Mouse (Mus musculus) thymus, postnatal 14 days (tissue): ENCODE measurements at regions not wholly inside any gene's neighbourhood (a gene's known extent, or its start where the extent isn't known, plus 50 kb on each side); places are given as distances from the start of the nearest gene placed in this dataset.

Experiments used
- DNase-seq: peaks from one replicate; pipeline ENCODE4 v3.0.0; 2021

DNA sequence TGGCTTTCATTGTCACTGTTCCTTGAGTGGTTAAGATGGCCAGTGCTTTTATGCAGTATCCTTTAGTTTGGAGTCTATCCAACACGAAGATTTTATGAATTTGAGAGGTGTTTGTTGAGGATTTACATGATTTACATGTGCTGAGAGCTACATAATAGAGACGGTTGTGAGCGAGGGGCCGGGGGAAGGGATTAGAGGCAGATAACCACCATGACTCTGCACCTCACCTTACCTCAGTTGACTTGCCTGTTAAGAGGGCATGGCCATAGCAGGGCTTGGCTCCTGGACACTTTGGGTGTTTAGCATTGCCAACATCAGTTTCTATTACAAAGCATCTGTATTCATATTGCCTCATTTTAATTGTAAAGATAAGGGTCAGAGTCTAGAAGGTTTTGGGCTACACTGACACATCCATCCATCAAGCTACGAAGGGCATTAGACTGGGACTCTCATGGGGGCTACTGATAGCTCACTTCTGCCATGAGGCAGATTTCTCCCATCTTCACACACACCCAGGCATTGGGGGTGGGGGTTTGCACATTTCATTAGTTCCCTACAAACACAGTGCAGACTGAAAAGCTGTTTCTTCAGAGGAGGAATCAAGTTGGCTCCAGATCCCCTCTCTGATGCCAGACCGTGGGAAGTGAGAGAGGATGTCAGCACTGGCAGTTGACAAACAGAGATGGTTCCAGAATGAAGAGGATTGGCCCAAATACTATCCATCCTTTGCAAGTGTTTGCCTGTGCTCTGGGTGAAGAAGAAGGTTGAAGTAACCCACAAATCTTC lies 139.9 kb downstream of the Gm11011 start:
- no peak for DNase-seq

DNA sequence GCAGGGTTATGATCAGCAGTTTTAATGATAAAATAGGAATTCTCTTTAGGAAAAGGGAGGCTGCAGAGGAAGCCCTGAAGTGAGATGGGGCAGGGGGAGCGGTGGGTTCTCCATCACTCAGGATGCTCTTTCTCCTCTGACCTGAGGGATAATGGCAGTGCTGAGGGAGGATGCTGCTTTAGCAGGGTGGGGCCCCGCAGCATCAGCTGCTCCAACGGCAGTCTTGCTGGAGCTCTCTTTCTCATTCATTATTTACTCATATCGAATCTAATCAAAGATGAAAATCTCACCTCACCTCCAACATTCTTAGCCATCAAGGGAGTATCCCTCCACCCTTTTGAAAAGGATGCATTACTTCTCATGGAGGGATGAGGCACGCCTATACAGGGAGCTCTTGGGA lies 141.7 kb downstream of the Gm11011 start:
- DNase-seq, result no peak

DNA sequence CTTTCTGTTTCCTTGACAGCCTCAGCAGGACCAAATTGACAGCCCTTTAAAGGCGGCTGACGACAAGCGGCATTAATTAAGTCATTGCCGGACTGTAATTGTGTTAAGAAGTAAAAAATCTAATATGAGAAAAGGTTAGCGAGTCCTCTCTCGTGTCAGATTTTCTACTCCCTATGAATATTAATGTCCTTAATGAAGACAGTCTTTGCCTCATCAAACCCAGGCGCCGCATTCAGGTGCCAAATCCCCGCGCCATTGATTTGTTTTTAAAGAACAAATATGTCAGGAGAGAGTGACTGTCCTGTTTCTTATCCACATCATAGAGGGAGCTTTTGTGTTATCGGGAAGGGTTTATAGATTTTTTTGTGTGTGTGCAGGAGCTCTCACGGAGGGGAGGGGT lies 142.2 kb downstream of the Gm11011 start:
- no peak for DNase-seq

DNA sequence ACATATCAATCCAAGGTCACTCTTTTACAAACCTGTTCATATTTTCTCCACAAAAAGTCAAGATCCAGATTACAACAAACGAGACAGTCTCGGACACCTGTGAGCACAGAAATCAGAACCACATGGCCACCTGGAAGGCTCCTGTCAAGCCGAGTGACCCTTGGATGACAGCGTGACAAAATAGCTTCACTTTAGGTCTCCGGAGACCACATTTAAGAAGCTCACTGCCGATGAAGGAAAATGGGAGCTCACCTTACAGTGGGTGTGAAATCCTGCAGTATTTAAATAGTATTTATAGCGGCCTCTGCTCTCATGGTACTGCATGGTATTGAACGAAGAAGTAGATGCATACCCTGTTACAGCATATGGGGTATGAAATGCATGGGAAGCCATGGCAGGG lies 144.3 kb downstream of the Gm11011 start:
- no peak for DNase-seq

DNA sequence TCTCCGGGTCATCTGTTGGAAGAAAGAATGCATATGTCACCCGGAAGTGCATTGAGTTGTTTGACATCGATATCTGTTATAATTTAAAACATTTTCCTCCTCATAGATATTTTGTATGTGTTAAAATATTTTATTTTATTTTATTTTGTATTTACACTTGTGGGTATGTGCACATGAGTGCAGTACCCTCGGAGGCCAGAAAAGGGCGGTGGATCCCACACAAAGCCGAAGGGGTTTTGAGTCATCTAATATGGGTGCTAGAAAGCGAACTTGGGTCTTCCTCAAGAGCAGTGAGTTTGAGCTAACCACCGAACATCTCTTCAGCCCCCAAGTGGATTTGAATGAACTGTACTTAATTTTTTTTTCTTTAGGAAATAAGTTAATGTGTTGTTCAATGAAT lies 156.0 kb downstream of the Gm11011 start:
- no peak for DNase-seq

DNA sequence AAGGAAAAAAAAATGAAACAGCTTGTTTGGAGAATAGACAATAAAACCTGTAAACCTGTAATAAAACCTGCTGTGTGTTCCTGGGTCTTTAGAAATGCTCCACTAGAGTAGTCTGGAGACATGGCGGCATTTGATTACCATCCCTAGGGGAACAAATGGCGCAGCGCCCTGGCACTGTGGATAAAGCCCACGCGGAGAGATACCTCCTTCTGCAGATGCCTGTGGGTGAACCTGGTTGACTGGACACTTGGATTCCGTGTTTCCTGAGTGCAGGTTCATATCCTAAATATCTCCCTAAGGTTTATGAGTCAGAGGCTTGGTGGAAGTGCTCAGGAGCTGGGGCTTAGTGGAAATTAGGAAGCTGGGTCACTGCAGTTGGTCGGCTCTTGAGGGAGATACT lies 158.1 kb downstream of the Gm11011 start:
- no peak for DNase-seq

DNA sequence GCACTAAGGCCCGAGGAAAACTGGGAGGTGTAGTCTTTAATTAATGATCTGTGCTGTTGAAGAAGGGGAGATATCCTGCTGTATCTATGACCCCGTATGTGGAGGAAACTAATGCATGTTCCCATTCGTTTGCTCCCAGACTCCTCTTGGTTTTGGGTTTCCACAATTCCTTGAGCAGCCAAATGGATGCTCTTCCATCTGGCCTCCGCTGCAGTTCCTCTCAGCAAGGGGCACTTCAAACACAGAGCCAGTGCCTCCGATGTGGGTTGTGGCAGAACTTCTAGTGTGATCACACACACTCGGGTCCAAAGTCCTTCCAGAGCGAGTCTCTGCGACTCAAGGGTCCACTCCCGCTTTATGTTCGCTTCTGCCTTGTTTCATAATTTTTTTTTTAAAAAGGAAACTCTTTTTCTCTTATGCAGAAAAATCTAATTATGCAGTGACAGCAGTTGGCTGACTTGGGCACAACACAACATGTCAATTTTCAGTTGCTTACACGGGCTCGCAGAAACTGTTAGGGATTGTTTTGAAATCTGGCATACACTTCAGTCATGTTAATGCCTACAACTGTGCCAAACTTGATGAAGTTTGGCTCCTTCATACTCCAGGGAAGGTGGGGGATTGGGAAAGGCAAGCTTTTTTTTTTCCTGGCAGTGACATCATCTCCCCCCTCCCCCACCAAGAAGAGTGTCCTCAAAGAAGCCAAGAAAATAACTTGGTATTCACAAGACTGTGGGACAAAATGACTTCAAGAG lies 163.2 kb downstream of the Gm11011 start:
- no peak for DNase-seq

DNA sequence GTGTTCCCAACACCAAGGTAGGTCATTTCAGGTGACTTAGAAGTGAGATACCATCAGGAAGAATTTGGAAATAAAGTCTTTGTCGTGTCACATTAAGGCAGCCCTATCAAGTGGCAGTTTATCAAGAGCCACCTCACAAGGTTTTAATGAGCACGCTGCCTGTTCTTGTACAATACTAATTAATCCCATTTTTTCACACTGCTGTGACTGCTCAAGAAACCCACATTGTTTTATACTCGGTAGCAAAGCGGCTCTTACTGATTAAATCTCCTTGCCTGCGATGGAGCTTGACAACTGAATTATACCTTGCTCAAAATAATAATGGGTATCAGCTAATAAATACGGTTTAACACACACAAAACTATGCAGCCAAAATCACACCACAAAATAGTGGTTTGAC lies 175.2 kb downstream of the Gm11011 start:
- no peak for DNase-seq

DNA sequence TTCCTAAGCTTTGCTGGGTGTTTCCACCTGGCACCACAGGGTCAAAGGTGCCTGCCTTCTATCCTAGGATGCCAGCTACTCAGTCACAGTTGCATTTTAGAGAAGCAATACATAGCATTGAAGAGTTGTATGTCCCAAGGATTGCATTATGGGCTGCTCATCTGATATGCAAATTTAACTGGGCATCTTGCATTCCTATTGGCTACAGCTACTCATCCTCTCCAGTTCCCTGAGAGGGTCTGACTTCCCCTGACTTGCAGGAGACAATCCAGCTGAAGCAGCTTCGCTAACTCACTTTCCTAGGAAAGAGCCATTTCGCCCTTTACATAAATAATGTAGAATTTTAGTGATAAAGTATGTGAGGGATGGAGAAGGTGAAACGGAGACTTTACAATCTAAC lies 177.5 kb downstream of the Gm11011 start:
- DNase-seq, result no peak

DNA sequence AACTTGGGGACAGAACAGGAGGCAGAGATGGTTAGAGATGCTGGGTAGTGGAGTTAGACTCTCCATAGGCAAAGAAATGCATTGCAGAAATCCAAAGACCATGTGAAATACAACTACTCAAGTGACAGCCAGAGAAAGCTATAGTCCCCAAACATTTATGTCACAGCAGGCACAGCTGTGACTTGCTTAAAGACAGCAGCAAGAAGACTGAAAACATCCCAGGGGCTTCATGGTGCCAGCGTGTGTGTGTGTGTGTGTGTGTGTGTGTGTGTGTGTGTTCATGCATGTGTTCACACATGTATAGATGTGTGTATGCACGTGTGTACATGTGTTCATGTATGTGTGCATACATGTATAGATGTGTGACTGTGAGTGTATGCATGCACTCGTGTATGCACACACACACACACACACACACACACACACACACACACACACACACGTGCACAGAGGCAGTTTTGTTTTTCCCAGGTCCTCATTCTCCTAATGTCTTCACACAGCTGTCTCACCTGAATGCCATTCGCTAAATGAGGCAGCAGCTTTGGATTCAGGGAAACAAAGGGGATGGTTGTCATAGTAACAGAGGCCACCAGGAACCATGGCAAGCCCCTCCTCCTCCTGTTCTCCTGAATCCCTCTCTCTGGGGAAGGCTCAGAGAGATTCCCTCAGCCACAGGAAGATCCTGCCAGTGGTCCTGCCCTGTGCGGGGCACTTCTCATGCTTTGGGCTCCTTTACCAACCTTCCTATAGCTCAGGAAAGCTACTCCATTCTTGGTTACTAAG lies 182.4 kb downstream of the Gm11011 start:
- no peak for DNase-seq

DNA sequence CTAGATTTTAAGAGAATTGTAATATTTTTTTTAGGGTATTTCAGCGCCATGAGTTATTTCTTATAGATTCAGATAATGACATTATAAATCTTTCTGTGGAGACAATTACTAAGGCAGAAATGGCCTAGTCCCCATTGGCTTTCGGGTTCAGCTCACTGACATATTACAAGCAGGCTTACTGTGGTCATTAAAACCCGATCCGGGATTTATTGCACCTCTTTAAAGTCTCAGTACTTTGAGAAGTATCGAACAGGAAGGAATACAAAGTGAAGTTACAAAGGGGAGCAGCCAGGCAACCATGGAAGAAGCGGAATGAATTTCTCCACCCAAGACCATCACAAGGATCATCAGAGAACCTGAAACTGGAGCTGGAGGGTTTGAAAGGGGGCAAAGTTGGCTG lies 189.8 kb downstream of the Gm11011 start:
- no peak for DNase-seq

DNA sequence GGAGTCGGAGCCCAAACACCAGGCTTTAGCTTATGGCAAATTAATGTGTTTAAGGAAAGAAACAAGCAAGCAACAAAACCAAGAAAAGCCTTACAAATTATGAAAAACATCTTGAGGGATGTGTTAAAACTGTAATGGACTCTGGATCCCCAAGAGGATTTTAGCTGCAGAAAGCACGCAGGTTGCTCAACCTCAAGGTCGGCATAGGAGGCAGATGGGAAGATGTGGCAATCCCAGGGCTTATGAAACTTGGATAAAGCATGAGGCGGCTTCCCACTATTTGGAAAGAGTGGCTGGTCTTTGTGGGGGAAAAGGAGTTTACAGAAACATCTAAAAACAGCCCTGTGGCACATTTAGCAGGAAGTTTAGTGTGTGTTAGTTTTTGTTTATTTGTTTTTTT lies 190.5 kb downstream of the Gm11011 start:
- DNase-seq, result no peak

DNA sequence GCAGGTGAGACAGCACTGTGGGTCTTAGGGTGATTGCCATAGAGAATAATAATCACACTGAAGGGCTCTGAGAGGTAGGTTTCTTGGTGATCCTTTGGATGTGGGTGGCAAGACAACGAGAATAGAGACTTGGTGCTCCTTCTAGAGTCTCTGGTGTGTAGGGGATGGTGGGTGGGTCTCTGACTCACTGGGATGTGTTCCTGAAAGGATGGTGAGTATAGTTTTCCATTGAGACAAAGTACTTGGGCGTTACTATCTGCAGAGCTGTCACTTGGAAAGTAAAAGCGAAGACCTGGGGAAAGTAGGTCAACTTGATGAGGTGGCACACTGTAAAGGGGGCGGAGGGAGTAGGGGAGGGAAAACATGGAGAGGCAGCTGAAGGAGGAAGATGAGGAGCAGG lies 191.3 kb downstream of the Gm11011 start:
- no peak for DNase-seq

DNA sequence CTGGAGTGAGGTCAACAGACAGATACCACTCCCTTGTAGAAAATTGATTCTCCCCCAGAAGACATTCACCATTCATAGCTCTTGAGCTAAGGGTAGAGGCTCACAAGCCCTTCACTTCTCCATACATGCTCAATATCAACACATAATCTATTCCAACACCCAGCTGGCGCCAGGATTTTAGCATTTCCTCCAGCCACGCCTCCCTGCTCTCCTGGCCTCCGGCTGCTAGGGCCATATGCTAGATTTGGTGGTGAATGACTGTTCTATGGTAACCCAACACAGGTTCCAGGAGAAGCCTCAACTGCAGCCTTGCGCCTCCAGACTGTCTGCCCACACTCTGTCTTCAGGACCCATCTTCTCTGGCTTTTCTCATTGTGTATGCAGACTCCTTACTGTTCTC lies 197.9 kb downstream of the Gm11011 start:
- DNase-seq, result no peak

DNA sequence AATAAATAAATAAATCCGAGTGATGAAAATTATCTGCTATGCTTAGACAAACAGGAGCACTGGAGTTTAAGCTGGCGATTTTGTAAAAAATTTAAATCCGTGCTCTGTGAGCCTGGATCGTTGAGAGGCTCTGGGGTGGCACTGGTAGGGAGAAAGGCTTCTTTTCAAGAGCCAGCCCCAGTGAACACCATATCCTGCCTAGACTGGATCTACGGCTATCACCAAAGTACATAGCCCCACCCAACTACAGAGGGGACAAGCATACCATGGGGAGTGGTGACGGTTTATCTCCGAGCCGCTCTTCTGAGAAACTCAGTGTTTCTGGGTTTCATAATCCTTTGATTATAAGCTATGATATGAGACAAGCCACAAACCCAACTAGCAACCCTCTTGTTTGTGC lies 199.0 kb downstream of the Gm11011 start:
- DNase-seq, result no peak

DNA sequence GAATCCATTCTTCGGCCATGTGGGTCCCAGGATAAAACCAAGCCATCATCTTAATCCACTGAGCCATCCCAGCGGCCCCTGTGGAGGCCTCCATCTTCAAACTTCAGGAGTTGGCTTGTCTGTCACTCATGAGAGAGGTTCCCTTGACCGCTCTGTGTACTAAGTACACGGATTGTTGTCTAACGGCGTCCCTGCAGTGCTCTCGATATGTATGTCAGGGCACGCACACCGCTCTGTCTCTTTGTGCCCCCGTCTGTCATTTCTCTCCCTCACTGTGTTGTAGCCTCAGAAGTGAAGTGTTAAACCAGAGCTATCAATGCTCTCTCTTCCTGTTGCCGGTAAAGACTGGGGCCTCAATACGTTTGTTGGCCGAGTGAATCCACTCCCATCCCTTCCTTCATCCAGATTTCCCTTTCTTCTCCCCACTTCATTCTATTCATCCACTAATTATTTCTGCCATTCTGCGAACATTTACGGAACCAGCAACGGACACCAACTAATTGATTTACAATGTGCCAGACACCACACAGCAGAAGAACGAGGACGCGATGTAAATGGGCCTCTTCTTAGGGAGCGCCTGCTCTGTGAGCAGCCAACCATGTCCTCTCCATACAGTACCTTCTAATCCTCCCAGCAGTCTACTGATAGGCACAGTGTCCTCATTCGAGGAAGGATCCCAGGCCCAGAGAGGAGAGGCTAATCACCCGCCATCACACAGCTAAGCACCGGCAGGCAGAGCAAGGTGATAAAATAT lies 199.6 kb downstream of the Gm11011 start:
- DNase-seq, result no peak

DNA sequence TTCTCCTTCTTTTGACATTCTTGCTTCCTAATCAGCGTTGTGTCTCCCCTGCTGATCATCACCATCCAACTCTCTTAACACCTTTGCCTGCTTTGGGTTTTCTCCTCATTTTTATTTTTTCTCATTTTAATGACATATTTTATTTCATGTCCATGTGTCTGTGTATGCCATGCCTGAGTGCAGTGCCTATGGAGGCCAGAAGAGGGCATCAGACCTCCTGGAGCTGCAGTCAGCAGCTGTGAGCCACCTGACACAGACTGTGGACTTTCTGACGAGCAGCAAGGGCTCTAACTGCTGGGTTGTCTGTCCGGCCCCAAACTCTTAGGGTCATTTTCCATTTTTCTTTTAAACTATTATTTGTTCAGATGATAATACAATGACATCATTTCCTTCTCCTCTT lies 203.8 kb downstream of the Gm11011 start:
- DNase-seq, result no peak

DNA sequence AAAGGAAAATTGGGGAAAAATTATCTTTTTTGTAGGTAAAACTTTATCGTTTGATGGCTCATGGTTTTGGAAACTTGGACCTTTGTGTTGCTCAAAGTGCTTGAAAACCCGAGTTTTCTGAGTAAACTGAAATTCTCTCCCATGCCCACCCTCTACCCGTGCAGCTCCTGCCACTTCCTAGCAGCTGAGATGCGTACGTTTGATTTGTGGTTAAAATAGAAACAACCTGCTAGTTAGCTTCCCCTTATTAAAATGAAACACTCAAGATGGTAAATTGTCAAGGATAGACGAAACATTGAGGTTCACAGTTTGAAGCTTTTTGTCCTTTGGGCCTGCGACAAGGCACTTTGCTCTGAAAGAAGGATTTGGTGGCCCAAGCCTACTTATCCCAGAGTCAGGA lies 214.5 kb downstream of the Gm11011 start:
- no peak for DNase-seq

DNA sequence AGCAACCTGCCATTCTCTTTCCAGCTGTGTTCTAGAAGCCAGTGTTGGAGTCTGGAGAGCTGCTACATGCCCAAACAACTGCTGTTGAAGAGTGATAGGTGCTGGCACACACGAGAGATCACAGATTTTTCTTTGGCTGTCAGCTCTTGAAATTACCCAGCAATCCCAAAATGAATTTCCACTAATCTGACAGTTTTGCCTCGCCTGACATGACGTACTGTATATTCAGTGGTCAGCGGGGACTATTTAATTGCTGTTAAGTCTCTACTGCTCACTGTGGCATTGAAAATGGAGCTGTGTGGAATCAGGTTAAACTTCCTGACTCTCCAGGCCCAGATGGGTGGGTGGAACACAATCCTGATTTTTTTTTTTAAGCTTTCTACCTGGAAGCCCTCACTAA lies 222.5 kb downstream of the Gm11011 start:
- no peak for DNase-seq

DNA sequence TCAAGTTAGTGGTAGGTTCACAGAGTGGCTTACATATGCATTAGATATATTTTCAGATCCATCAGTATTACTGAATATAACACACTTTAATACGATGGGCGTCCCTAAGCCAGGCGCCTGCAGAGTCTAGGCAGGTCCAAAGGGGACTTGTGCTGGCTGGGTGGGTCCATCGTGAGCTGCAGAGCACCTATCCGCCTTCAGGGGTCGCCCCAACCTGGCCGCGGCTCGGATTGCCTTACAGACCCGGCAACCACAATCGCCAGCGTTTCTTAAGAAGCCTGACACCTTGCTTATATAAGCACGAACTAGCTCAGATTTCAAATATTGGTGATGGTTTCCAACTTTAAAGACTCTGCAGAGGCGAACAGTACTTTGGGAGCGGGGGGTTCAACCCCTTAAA lies 227.3 kb downstream of the Gm11011 start:
- peak; percentile 48 for DNase-seq

DNA sequence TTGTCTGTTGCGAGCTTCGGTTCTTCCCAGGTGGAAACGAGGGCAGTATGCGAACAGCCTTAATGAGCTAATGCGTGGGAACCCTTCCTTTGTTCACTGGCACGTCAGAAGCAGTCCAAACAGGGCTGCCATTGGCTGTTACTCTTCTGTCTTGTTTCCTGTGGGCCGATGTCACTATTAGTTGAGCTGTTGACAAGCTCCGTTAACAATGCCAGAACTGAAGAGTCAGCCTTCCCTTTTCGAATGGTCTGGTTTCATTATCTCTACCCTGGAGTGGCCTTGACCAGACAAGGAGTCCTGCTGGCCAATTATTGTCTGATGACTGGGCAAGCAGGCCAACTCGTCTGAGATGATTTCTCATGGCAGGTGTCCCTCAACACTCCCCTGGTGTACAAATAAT lies 230.1 kb downstream of the Gm11011 start:
- DNase-seq, result no peak

DNA sequence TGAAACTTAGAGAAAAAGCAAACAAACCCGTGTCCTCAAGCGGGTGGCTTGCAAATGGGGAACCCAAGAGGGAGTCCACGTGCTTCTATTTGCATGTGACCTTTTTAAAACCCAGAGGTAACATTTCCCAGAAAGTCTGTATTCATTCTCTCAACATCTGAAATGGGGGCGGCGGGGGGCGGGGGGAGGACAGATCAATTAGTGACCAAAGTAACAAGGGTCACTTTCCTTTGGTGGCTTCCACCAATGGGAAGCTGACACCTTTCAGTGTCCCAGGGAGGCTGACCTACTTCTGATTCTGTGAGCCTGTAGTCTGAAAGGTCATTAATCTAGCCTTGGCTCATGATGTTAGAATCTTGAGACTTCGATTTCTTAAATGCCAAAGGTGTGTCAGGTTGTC lies 236.0 kb downstream of the Gm11011 start:
- no peak for DNase-seq

DNA sequence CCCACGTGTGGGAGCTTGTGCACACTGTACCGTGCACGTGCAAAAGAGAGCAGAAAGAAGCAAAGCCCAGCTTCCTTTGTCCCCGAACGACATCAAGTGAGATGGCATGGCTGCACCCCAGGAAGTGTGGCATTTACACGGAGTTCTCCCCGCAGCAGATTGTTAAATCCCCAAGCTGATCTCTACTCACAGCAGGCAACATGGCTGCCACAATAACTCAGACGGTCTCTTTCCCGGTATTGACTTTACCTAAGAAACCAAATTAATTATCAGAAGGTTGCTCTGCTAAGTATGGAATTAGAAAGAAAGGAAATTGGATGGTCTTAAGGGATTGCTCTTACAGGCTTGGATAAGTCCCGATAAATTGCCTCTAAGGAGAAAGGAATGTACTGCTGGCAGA lies 241.4 kb downstream of the Gm11011 start:
- DNase-seq, result no peak
